Mouse (Mus musculus) central nervous system, embryonic 11.5 days (tissue): ENCODE results near the gene Mef2b. TPM values are rescaled to one million over a fixed set of nuclear protein-coding genes. Genes with fewer than 3 reads are reported as not detected.

Experiments
- polyA plus RNA-seq: library from polyadenylated mRNA; depleted of rRNA; stranded (reverse); fragments of >200 nt; gene quantifications from 2 replicates; pipeline ENCODE4 v1.2.3, GENCODE M21; 2012; rRNA removed

Mef2b gene
- polyA plus RNA-seq, result 0.25 and 0.31 TPM in 2 replicates

GRCm38 (mm10) chr8:70139026-70139857, at the start of gene Mef2b, which contains the start of the genes Rfxank and Borcs8:
TSS of gene Mef2b (plus strand) at chr8:70139711.
TSS of gene Rfxank (minus strand) at chr8:70139154.
TSS of gene Borcs8 (plus strand) at chr8:70139499.

GRCm38 (mm10) chr8:70120667-70121066, 18.8 kb upstream of the Mef2b start, which contains the start of gene Ncan:
TSS of gene Ncan (minus strand) at chr8:70120873.

GRCm38 (mm10) chr8:70131166-70131883, 8.2 kb upstream of the Mef2b start, which contains the start of gene Nr2c2ap:
TSS of gene Nr2c2ap (plus strand) at chr8:70131333.

GRCm38 (mm10) chr8:70172043-70172681, 32.7 kb downstream of the Mef2b start, which contains the start of gene Tmem161a:
TSS of gene Tmem161a (plus strand) at chr8:70172356.

GRCm38 (mm10) chr8:70212112-70213055, 72.9 kb downstream of the Mef2b start, which contains the start of gene Slc25a42:
TSS of gene Slc25a42 (minus strand) at chr8:70212305.

Other genes starting within 250 kb of the Mef2b start
- gene Tssk6, start 237.5 kb upstream of the Mef2b start, polyA plus RNA-seq, result 0.50 and 0.51 TPM in 2 replicates
- gene Ndufa13, start 237.2 kb upstream of the Mef2b start, polyA plus RNA-seq, result 106 and 170 TPM in 2 replicates
- gene Yjefn3, start 237.0 kb upstream of the Mef2b start, polyA plus RNA-seq, result 5.5 and 10.0 TPM in 2 replicates
- 70.6 and 123 TPM in 2 replicates for gene Gatad2a, start 143.3 kb upstream of the Mef2b start, polyA plus RNA-seq
- 48.0 and 84.9 TPM in 2 replicates for gene Mau2, start 97.0 kb upstream of the Mef2b start, polyA plus RNA-seq
- gene Sugp1, start 96.9 kb upstream of the Mef2b start, polyA plus RNA-seq, result 27.0 and 29.2 TPM in 2 replicates
- 4.4 and 5.1 TPM in 2 replicates for gene Tm6sf2, start 66.8 kb upstream of the Mef2b start, polyA plus RNA-seq
- 0.08 and 0.17 TPM in 2 replicates for gene Hapln4, start 56.3 kb upstream of the Mef2b start, polyA plus RNA-seq
- 24.0 and 32.7 TPM in 2 replicates for gene Ncan, start 18.8 kb upstream of the Mef2b start, polyA plus RNA-seq
- gene Nr2c2ap, start 8.4 kb upstream of the Mef2b start, polyA plus RNA-seq, result 14.4 and 18.8 TPM in 2 replicates
- 21.7 and 26.6 TPM in 2 replicates for gene Rfxank, start 557 bp upstream of the Mef2b start, polyA plus RNA-seq
- gene Borcs8, start 212 bp upstream of the Mef2b start, polyA plus RNA-seq, result 48.8 and 80.2 TPM in 2 replicates
- gene Tmem161a, start 32.6 kb downstream of the Mef2b start, polyA plus RNA-seq, result 80.2 and 80.4 TPM in 2 replicates
- gene Slc25a42, start 72.6 kb downstream of the Mef2b start, polyA plus RNA-seq, result 8.8 and 12.3 TPM in 2 replicates
- gene Sugp2, start 94.5 kb downstream of the Mef2b start, polyA plus RNA-seq, result 79.3 and 93.7 TPM in 2 replicates
- gene Armc6, start 94.8 kb downstream of the Mef2b start, polyA plus RNA-seq, result 34.0 and 35.4 TPM in 2 replicates
- 117 and 118 TPM in 2 replicates for gene Homer3, start 143.1 kb downstream of the Mef2b start, polyA plus RNA-seq
- gene Ddx49, start 162.8 kb downstream of the Mef2b start, polyA plus RNA-seq, result 54.6 and 70.9 TPM in 2 replicates
- gene Cope, start 162.8 kb downstream of the Mef2b start, polyA plus RNA-seq, result 214 and 227 TPM in 2 replicates
- gene Cers1, start 176.1 kb downstream of the Mef2b start, polyA plus RNA-seq, result 6.7 and 8.8 TPM in 2 replicates
- gene Gdf1, start 190.1 kb downstream of the Mef2b start, polyA plus RNA-seq, result 3.1 and 7.7 TPM in 2 replicates
- 39.3 and 42.0 TPM in 2 replicates for gene Upf1, start 213.6 kb downstream of the Mef2b start, polyA plus RNA-seq
- gene Comp, start 233.8 kb downstream of the Mef2b start, polyA plus RNA-seq, result 0.28 and 0.31 TPM in 2 replicates